Mouse (Mus musculus) erythroid progenitor cell, adult 5-6 weeks (primary cell): ENCODE measurements around the gene Ints1. TPM values are rescaled to one million over a fixed set of nuclear protein-coding genes. Genes with fewer than 3 reads are reported as not detected.

ENCODE experiments used
- ATAC-seq: replicated peaks from 2 replicates; pipeline ENCODE4 v1.8.0; 2016; ENCODE audit warnings: moderate number of reproducible peaks, mild to moderate bottlenecking, moderate TSS enrichment, inconsistent platforms; ENCODE audit not compliant: poor library complexity, low FRiP score, severe bottlenecking
- total RNA-seq, 2 experiments: library from RNA; stranded (forward) in 1 of 2; stranded (reverse) in 1 of 2; fragments of 150-400 nt in 1 of 2; fragments of 186-747, 209-891 nt in 1 of 2; gene quantifications; 2 replicates each; pipeline versions ENCODE4 v1.2.3 to v1.2.4; 2015 to 2017; ENCODE audit warnings: low replicate concordance in 2 of 2

The Ints1 gene
- total RNA-seq, 2 experiments from 2014 or later: 46.5 to 72.7 TPM

DNA sequence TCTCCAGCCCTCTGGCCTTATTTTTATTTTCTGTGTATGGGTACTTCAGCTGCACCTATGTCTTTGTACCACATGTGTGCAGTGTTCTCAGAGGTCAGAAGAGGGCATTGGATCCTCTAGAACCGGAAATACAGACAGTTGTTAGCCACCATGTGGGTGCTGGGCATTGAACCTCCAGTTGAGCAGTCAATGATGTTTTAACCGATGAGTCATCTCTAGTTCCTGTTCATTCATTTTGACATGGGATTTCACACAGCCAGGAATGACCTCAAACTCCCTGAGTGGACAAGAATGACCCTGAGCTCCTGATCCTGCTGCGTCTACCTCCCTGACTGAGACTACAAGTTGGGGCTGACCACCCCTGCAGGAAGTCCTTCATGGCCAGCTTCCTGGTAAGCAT is 49.3 kb downstream of the Ints1 start:
- ATAC-seq: no peak

DNA sequence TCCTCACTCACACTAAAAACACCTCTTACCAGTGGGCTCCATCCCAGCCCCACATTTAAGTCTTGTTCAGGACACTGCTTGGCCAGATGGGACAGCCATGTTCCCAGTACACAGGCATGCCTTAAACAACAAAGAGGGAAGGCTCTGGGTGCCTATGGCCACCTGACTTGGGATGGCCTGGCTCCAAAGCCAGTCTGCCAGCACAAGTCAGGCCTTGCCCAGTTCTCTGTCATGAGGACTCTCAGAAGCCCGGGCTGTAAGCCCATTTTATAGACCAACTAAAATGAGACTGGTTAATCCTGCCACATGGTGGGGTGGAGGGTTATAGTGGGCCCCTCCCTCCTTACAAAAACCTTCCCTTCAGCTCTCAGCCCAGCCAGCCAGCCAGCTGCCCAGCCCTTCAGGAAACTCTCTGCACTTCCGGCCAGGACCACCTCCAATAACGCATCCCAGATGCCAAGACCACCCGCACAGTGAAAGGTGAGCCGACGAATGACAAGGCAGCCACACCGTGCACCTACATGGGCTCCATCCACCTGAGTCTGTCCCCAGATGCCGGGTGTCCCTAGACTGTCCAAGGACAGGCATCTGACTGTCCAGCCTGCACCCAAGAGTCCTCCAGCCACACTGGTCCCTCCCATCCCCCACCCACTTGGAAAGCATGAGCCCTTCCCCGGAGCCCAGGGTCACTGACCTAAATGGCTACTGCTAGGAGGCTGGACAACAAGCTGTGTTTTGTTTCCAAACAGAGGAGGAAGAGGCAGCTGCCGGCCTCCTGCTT is 50.9 kb downstream of the Ints1 start:
- ATAC-seq: no peak

DNA sequence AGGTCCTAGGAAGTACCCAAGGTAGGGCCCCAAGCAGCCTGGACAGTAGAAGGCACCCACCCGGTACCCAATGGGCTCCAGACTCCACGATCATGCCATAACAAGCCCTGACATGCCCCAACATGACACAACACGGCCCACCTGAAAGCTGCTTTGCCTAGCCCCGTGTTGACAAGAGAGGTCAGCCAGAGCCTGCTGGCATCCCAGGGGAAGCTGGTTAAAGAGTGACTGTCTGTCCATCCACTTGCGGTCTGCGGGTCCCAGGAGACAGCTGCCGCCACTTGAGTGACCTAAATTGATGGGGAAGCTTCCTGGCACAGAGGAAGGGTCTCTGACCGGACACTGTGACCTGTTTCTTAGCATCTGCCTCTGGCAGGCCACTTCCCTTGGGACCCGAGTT is 52.4 kb downstream of the Ints1 start:
- no peak for ATAC-seq

DNA sequence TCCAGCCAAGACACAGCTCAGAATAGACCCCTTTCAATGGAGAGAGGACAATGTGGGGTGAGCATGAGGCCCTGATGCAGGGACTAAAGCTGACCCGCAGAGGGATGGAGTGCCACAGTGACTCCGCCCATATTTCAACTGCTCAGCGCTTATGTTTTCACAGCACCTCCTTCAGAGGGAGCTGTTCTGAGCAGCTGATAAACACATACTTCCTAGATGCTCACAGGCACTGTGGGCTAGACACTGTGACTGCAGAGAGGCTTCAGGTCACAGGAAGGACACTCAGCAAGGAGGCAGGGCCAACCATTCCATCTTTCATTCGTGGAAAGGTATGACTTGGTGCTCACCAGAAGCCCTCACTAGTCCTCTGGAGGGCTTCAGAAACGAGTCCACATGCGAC is 52.8 kb downstream of the Ints1 start:
- ATAC-seq: peak; percentile 41; the same call in 1 of the 2 replicates

DNA sequence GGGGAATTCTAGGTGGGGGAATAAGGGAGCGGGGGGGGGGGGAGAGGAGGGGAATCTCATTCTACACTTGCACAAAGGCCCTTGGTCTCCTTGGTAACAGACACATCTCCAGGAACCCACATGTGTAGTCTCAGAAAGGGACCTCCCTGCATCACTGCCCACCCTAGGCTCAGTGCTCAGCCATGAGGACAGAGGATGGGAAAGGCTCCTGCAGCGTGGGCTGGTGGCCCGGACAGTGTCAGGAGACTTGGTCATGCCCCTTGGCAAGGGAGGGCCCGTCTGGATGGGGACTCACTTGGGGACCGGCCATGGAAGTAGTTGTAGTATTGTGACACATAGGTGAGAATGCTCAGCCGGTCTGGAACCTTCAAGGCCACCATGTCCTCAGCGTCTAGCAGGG is 56.5 kb downstream of the Ints1 start:
- ATAC-seq: no peak

DNA sequence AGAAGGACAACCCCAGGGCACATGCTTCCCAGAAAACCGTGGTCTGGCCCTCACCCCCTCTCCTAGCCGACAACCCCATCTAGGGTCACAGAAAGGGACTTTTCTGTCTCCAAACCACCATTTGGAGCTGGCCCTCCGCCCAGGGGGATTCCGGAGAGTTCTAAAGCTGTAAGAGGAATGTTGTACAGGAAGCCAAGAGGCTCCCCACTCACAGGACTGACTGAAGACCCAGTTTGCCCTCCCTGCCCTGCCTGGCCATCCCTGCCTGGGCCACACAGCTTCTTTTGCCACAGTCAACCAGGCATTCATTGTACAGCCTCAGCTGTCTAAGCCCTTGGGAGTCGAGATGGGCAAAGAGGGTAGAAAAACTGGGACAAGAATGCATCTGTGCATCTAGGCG is 56.9 kb downstream of the Ints1 start:
- ATAC-seq: no peak

DNA sequence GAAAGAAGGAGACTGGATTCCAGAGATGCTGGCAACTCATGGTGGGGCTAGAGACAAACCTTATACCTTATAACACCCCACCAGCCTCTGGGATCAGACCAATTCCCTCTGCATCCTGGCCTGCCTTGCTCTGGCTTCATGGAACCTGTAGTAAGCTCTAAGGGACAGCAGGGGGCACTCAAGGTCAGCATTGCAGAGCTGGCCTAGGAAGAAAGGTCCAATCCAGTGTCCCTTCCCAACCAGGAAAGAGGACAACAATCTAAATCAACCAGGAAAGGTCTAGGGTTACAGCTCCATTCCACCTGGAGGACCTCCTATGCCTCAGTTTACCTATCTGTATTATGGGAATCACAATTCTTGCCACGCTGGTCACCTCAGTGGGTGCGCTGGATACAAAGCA is 57.8 kb downstream of the Ints1 start:
- peak; percentile 69 for ATAC-seq

DNA sequence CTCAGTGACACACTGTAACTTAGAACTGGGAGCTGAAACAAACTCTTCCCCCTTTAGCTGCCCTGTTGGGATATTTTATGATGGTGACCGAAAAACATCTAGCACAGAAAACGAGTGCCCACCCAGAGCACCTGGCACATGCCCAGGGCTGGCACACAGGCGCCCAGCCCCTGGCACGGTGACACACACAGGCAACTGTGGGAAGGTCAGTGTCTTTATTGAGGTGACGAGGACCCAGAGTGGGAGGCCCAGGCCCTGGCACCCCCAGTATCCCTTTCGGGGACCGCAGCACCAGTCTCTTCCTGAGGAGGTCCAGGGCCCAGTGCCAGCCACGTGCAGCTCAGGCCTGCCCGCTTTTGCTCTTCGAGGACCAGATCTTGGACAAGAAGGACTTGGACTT is 69.0 kb downstream of the Ints1 start:
- ATAC-seq: no peak

DNA sequence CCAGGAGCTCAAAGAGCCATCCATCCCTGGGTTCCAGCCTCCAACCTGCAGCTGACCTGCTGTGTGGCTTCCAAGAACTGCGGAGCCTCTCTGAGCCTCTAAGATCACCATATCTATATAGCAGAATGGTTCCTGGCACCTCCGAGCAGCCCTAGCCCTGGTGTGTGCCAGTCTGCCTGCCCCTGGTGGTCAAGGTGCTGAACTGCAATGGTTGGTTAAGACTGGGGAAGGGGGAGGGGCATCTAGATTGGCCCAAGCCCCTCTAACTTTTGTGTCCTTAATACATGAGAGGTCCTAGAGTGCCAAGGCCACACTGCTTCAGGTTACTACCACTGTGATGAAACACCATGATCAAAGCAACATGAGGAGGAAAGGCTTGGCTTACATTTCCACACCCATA is 72.6 kb downstream of the Ints1 start:
- peak; percentile 67 for ATAC-seq

DNA sequence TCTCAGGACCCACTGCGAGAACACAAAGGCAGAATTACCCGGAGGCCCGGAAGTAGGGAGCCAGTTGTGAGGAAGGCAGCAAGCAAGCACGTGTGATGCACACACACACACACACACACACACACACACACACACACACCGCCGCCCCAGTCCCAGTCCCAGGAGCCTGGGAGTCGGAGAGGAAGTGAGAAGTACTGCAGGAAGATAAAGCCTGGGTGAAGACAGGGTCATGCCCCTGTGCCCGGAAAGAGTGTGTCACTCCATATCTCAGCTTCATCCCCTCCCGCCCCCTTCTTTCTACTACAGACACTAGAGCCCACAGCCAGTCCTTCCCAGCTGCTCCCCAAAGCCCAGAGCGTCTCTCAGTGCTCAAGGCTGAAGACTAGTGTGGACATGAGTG is 73.2 kb downstream of the Ints1 start:
- ATAC-seq: no peak

Other genes starting within 250 kb of the Ints1 start
- gene Uncx, start 232.2 kb downstream of the Ints1 start, total RNA-seq (2015; ENCODE audit: low replicate concordance): not detected in 2 replicates
- gene Uncx, start 232.2 kb downstream of the Ints1 start, total RNA-seq (2017; ENCODE audit: low replicate concordance): not detected in 2 replicates
- gene Micall2, start 39.3 kb downstream of the Ints1 start, total RNA-seq (2015; ENCODE audit: low replicate concordance): 42.8 and 81.4 TPM in 2 replicates
- 58.5 and 59.2 TPM in 2 replicates for gene Micall2, start 39.3 kb downstream of the Ints1 start, total RNA-seq (2017; ENCODE audit: low replicate concordance)
- gene Mafk, start 15.8 kb upstream of the Ints1 start, total RNA-seq (2015; ENCODE audit: low replicate concordance): 36.5 and 36.8 TPM in 2 replicates
- 45.3 and 55.7 TPM in 2 replicates for gene Mafk, start 15.8 kb upstream of the Ints1 start, total RNA-seq (2017; ENCODE audit: low replicate concordance)
- not detected in 2 replicates for gene Tmem184a, start 44.2 kb upstream of the Ints1 start, total RNA-seq (2015; ENCODE audit: low replicate concordance)
- gene Tmem184a, start 44.2 kb upstream of the Ints1 start, total RNA-seq (2017; ENCODE audit: low replicate concordance): 0.13 TPM in 1 of 2 replicates, not detected in the other
- gene Gm26938, start 50.7 kb upstream of the Ints1 start, total RNA-seq (2015; ENCODE audit: low replicate concordance): not detected in 2 replicates
- not detected in 2 replicates for gene Gm26938, start 50.7 kb upstream of the Ints1 start, total RNA-seq (2017; ENCODE audit: low replicate concordance)
- 3.2 and 25.2 TPM in 2 replicates for gene Psmg3, start 51.2 kb upstream of the Ints1 start, total RNA-seq (2015; ENCODE audit: low replicate concordance)
- gene Psmg3, start 51.2 kb upstream of the Ints1 start, total RNA-seq (2017; ENCODE audit: low replicate concordance): 5.3 and 15.7 TPM in 2 replicates
- not detected in 2 replicates for gene Elfn1, start 132.3 kb upstream of the Ints1 start, total RNA-seq (2015; ENCODE audit: low replicate concordance)
- gene Elfn1, start 132.3 kb upstream of the Ints1 start, total RNA-seq (2017; ENCODE audit: low replicate concordance): not detected in 2 replicates